Mouse (Mus musculus) cerebellum, adult 11-12 months (tissue): ENCODE measurements at regions not wholly inside any gene's neighbourhood (a gene's known extent, or its start where the extent isn't known, plus 50 kb on each side); places are given as distances from the start of the nearest gene placed in this dataset.

Source experiments
- DNase-seq: peaks from one replicate; pipeline ENCODE4 v3.0.0; 2022

DNA sequence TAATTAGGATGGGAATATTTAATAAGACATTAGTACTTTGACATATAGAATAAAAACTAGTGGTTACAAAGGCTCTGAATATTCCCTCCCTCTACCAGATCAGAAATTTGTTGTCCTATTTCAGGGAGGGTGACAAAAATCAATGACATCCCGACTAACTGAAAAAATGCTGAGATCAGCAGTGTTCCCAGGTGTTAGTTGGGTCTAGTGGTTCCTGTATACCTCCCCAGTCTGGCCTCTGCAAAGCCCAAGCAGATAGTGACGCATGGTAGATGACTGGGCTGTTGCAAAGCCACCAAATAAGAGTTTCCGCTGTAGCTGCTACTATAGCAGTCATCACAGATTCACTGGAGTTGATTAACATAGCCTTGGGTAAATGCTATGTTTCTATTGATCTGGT is 59.9 kb upstream of the Gm4791 start:
- DNase-seq: no peak

GRCm38 (mm10) chr9:46925641-46926040 is 72.9 kb upstream of the Gm4791 start:
- no peak for DNase-seq

- no peak for DNase-seq
These were observed 78.5 kb upstream of the Gm4791 start for GRCm38 (mm10) chr9:46920081-46920480.

GRCm38 (mm10) chr9:46913238-46913637 is 85.3 kb upstream of the Gm4791 start:
- peak; percentile 6 for DNase-seq

DNA sequence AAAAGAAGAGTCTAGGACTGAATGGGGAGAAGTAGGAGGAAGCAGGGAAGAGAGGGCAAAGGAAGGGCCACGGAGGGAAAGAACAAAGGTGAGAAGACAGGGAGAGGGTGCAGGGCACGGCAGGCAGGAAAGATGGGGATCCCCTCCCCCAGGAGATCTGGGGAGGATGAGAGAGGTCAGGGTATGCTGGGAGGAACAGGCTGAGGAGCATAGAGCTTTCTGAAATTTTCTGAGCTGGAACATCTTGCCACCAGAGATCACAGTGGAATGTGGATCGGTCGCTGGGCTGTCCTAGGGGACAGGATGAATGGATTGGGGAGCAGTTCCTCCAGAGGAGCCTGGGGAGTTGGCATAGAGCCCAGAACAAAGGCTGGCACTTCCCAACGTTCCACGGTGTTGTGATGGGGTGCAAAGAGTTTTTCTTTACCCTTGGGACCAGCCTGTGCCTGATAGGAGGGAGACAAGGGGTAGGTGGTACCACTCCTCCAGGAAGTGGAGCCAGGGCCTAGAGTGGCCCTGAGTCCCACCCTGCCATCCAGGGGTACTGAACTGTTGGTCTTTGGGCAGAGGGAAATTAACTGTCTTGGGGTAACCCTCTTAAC is 89.0 kb upstream of the Gm4791 start:
- peak; percentile 6 for DNase-seq

GRCm38 (mm10) chr9:46905081-46905480 is 93.5 kb upstream of the Gm4791 start:
- DNase-seq: no peak

GRCm38 (mm10) chr9:46903491-46904220 is 94.9 kb upstream of the Gm4791 start:
- no peak for DNase-seq

GRCm38 (mm10) chr9:46899283-46899682 is 99.3 kb upstream of the Gm4791 start:
- no peak for DNase-seq

DNA sequence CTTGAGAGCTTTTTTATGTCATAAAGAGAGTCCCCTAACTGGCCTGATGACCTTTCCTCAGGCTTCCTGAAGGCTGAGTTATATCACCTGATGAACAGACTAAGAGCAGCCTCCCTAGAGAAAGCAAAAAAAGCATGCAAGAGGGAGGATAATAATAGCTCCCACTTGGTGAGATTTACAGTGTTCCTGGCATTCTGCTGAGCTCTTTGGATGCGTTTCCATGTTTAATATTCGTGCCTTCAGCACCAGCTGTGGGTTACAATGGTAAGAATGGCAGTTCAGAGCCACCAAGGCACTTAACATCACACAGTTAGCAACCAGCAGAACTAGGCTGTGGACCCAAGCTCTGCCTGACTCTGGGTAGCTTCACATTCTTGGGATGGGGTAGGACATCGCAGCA is 100.4 kb upstream of the Gm4791 start:
- no peak for DNase-seq

GRCm38 (mm10) chr9:46891829-46892228 is 106.7 kb upstream of the Gm4791 start:
- DNase-seq: no peak

GRCm38 (mm10) chr9:46889933-46890662 is 108.4 kb upstream of the Gm4791 start:
- no peak for DNase-seq

GRCm38 (mm10) chr9:46871211-46871994 is 127.1 kb upstream of the Gm4791 start:
- no peak for DNase-seq

GRCm38 (mm10) chr9:46863934-46864333 is 134.6 kb upstream of the Gm4791 start:
- no peak for DNase-seq

DNA sequence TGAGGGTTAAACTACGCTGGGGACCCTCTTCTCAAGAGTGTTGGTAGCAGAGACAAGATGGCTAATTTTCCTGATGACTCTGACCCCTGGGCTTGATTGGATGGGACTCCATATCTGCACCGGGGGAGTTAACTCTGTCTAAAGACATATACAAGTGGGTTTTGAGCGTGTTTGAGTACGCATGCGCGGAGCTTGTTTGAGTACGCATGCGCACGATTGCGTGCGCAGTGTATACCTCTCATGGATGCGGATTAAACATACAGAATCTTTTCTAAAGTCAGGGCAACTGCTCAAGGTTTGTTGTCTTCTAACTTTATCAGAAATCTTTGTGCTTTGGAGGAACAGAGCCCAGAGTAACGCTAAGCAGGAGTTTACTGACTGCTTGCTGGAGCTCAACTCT is 146.8 kb upstream of the Gm4791 start:
- DNase-seq: no peak

- no peak for DNase-seq
These were observed 147.2 kb upstream of the Gm4791 start for GRCm38 (mm10) chr9:46851336-46851735.

DNA sequence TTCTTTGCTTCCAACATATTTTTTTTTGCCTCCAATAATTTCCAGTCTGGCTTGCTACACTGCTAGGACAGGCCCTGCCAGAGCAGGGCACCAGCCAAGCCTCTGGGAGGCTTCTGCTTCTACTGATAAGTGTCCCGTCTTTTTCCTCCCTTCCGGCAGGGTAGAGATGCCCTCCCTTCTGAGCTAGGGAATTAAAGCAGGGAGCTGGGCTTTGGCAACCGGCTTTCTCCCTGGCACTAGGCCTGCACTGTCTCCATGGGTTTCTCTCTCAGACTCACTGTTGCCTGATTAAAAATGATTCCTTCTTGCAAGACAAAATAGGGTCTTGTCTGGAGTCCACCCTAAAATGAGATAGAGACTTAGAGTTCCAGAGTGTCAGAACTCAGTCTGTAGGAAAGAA is 153.3 kb upstream of the Gm4791 start:
- peak; percentile 9 for DNase-seq

DNA sequence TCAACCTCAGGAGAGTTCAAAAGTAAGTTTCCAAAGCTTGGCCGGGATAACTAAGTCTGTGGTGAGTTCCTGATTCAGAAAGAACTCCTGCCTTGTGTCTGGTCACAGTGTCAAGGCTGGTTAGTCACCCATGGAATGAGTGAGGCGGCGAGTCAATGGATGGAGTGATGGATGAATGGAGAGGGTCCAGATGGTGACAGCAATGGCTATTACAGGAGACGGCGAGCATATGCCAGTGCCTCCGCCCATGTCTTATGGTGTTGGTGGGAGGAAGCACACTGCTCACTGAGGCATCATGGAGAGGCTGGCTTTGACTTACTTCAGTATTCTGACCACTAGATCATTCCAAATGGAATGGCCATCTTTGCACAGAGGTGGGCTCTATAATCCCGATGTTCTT is 154.8 kb upstream of the Gm4791 start:
- no peak for DNase-seq

GRCm38 (mm10) chr9:46841571-46841970 is 157.0 kb upstream of the Gm4791 start:
- DNase-seq: no peak

- DNase-seq: peak; percentile 59
These were observed 163.3 kb upstream of the Gm4791 start for GRCm38 (mm10) chr9:46835261-46835660.

- no peak for DNase-seq
These were observed 167.6 kb upstream of the Gm4791 start for GRCm38 (mm10) chr9:46830746-46831560.

GRCm38 (mm10) chr9:46830316-46830715 is 168.2 kb upstream of the Gm4791 start:
- no peak for DNase-seq

DNA sequence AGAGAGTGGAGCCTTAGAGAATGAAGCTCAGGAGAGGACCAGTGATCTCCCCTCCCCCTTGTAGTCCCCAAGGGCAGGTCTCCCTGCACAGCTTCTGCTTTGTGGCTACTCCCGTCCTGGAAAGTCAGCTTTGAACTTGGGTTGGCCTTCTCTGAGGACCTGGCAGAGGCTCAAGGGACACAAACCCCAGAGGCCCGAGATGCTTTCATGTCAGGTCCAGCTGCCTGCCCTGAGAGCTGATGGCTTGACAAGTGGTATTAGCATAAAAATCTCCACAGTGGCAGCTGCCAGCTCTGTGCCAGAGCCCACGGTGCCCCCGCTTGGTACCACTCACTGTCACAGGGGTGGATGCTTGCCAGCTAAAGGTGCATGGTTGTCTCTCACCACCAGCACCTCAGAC is 173.8 kb upstream of the Gm4791 start:
- DNase-seq: no peak
